Mouse (Mus musculus) embryonic fibroblast, embryonic 13.5 days (primary cell): ENCODE measurements around the gene Zfp524. TPM values are rescaled to one million over a fixed set of nuclear protein-coding genes. Genes with fewer than 3 reads are reported as not detected.

Experiments
- H3K27ac ChIP-seq: 2 replicates; pipeline ENCODE4 v1.5.1; 2012; ENCODE audit warnings: low read length, control low read depth, inconsistent platforms; ENCODE audit not compliant: insufficient read depth
- H3K4me1 ChIP-seq: 2 replicates; pipeline ENCODE4 v1.6.1; 2011; ENCODE audit warnings: low read length; ENCODE audit not compliant: control insufficient read depth, insufficient read depth
- H3K4me3 ChIP-seq: 2 replicates; pipeline ENCODE4 v1.5.1; 2011; ENCODE audit warnings: mild to moderate bottlenecking, control low read depth, low read length; ENCODE audit not compliant: insufficient read depth
- CTCF ChIP-seq: IDR thresholded peaks from 2 replicates; pipeline ENCODE4 v1.5.1; 2011; ENCODE audit warnings: mild to moderate bottlenecking, control low read depth, low read length, moderate library complexity, borderline replicate concordance; ENCODE audit not compliant: insufficient read depth
- POLR2A ChIP-seq: IDR thresholded peaks from 2 replicates; pipeline ENCODE4 v1.6.1; 2011; ENCODE audit warnings: low read depth, mild to moderate bottlenecking, control low read depth, low read length, moderate library complexity
- polyA plus RNA-seq: library from polyadenylated mRNA; stranded (reverse); fragments of >200 nt; gene quantifications from 2 replicates; pipeline ENCODE4 v1.2.4, GENCODE M21; 2011; ENCODE audit warnings: low read depth; ENCODE audit not compliant: missing spikeins, insufficient read length

Zfp524 gene
- polyA plus RNA-seq, 1 experiment: 10.5 TPM

GRCm38 (mm10) chr7:5057381-5057780 is 43.2 kb downstream of the Zfp524 start:
- TF ChIP-seq CTCF: no peak
- no peak for TF ChIP-seq POLR2A
- Histone ChIP-seq H3K4me3 (no peak overlapping the region), H3K27ac (no peak overlapping the region), H3K4me1 (no peaks in the 10 kb centered on the region)

GRCm38 (mm10) chr7:5057804-5058203 is 43.6 kb downstream of the Zfp524 start:
- no peaks in the 10 kb centered on the region for H3K4me1 ChIP-seq
- H3K4me3 ChIP-seq: no peak overlapping the region
- no peak overlapping the region for H3K27ac ChIP-seq
- TF ChIP-seq POLR2A: no peak

DNA sequence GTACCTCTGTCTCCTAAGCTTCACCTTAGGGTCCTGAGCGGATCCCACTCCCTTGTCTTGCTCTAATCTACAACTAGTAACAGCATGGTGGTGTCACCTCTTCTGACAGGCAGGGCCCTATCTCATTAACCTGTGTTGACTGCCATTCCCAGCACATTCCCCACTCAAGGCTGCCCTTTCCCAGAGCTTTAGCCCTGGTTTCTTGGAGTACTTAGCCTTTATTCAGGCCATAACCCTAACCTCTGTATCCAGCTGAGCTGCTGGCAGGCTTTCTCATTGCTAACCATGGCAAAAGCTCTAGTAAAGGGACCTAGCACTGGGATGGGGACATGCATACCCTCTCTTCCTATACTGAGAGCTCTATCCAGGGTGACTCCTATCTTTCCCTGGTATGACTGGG is 44.4 kb downstream of the Zfp524 start:
- Histone ChIP-seq H3K4me3 (no peak overlapping the region), H3K27ac (no peak overlapping the region), H3K4me1 (no peaks in the 10 kb centered on the region)
- TF ChIP-seq CTCF: no peak
- TF ChIP-seq POLR2A: no peak

DNA sequence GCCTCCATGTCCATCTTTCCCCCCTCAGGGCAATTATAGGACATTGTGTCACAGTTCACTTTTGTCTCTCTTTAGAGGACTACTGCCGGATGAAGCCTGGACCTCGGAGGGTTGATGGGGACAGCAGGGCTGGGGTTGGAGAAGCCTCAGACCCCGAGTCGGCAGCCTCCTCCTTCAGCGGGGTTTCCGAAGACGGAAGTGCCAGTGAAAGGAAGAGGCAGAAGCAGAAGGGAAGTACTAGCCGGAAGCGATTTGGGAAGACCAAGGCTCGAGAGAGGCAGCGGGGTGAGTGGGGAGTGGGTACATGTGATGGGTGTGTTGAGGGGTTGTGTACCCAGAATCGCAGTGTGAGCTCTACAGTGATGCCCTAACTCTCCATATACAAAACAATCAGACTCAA is 45.2 kb downstream of the Zfp524 start:
- Histone ChIP-seq H3K27ac (no peak overlapping the region), H3K4me1 (no peaks in the 10 kb centered on the region), H3K4me3 (no peak overlapping the region)
- no peak for TF ChIP-seq POLR2A
- no peak for TF ChIP-seq CTCF

DNA sequence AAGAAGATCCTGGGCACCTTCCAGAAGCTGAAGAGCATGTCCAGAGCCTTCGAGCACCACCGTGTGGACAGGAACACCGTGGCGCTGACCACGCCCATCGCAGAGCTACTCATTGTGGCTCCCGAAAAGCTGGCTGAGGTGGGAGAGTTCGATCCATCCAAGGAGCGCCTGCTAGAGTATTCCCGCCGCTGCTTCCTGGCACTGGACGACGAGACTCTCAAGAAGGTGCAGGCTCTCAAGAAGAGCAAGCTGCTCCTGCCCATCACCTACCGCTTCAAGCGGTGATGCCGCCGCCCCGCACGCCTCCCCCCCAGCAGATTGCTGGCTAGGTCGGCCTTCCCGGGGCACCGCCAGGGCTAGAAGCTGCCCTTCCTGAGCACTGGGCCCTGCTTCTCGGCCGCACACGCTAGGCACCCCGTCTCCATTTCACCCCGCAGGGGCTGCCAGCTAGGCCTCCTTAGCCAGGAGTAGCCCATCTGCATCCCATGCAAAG is 46.1 kb downstream of the Zfp524 start:
- TF ChIP-seq POLR2A: 0 out of 2 replicates have a peak, but pooled peaks have one; percentile 41
- peak; percentile 91 for TF ChIP-seq CTCF
- Histone ChIP-seq H3K27ac (peak overlapping the region; percentile 99), H3K4me1 (no peaks in the 10 kb centered on the region), H3K4me3 (peak overlapping the region; percentile 68)

DNA sequence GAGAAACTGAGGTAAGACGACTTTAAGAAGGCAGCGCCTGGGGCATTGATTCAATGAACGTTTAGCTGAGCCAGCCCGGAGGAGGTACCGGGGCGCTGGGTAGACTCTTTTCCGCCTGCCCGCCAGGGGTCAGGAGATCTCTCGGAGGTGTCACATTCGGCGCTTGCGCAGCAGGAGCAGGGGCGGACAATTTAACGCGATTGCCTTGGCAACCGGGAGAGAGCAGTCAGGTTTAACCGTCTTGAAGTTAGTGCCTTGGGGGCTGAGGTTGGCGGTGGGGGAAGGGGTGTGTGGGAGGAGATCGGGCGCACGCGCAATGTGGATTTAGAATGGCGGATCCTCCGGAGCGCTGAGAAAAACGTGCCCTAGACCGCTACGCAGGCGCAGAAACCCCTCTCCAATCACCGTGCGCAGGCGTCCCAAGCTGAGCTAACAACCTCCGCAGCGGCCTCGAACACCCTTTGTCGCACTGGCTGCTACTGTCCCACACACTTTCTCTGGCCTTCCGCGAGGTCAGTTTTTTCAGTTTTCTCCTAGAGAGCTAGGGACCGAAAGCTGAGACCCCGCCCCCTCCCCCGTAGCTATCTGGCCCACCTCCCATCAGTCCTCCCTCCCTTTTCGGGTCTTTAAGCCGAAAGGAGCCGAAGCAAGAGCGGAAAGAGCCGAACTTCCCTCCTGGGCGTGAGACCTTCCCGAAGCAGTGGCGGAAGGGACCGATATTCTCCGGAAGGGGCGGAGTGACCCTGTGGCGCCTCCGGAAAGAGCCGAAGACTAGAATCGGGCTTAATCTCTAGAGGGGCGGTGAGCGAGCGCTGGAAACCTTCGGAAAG is 46.9 kb downstream of the Zfp524 start:
- H3K4me1 ChIP-seq: no peaks in the 10 kb centered on the region
- H3K27ac ChIP-seq: peak overlapping the region; percentile 99
- TF ChIP-seq CTCF (0 out of 2 replicates have a peak, but pooled peaks have one; percentile 23), POLR2A (peak; percentile 57)
- peak overlapping the region; percentile 68 for H3K4me3 ChIP-seq

GRCm38 (mm10) chr7:5061774-5062359 is 47.7 kb downstream of the Zfp524 start, which contains the start of gene U2af2:
Gene U2af2 (plus strand): TSS chr7:5062143.
- Histone ChIP-seq H3K27ac (peak within 1 kb of the TSS; percentile 99), H3K4me1 (0 out of 2 replicates have a peak, but pooled peaks cover 2% of the 10 kb centered on the region), H3K4me3 (peak within 1 kb of the TSS; percentile 96)
- TF ChIP-seq POLR2A (peak; percentile 65), CTCF (no peak)

- Histone ChIP-seq H3K4me1 (0 out of 2 replicates have a peak, but pooled peaks cover 2% of the 10 kb centered on the region), H3K4me3 (peak overlapping the region; percentile 96)
- TF ChIP-seq CTCF: no peak
- 0 out of 2 replicates have a peak, but pooled peaks have one; percentile 37 for TF ChIP-seq POLR2A
Observed at GRCm38 (mm10) chr7:5062360-5063001, 48.3 kb downstream of the Zfp524 start.

DNA sequence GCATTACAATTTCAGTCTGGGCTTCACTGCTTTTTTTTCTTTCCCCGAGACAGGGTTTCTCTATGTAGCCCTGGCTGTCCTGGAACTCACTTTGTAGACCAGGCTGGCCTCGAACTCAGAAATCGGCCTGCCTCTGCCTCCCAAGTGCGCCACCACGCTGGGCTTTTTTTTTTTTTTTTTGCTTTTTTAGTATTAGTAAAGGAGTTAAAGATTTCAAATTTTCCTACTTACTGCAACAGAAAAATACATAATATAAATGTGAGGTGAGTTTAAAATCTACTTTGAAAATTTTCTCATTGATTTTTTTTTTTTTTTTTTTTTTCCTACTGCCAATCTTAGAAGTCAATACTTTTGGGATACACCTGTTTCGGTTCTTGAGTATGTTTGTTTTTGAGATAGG is 50.7 kb downstream of the Zfp524 start:
- Histone ChIP-seq H3K4me3 (no peak overlapping the region), H3K4me1 (0 out of 2 replicates have a peak, but pooled peaks cover 2% of the 10 kb centered on the region), H3K27ac (no peak overlapping the region)
- no peak for TF ChIP-seq POLR2A
- TF ChIP-seq CTCF: no peak

More at GRCm38 (mm10) chr7:5062360-5063001, 48.3 kb downstream of the Zfp524 start:
- H3K27ac ChIP-seq: peak overlapping the region; percentile 95

Other genes with a start within 250 kb of the Zfp524 start
- not detected in 2 replicates for gene Fam71e2, start 243.1 kb upstream of the Zfp524 start, polyA plus RNA-seq
- gene Il11, start 231.6 kb upstream of the Zfp524 start, polyA plus RNA-seq: 3.3 and 7.8 TPM in 2 replicates
- not detected in 2 replicates for gene Tmem190, start 231.5 kb upstream of the Zfp524 start, polyA plus RNA-seq
- gene Tmem238, start 224.8 kb upstream of the Zfp524 start, polyA plus RNA-seq: 4.3 and 5.3 TPM in 2 replicates
- gene Rpl28, start 221.5 kb upstream of the Zfp524 start, polyA plus RNA-seq: 404 and 438 TPM in 2 replicates
- 172 and 191 TPM in 2 replicates for gene Ube2s, start 201.8 kb upstream of the Zfp524 start, polyA plus RNA-seq
- not detected in 2 replicates for gene Shisa7, start 169.7 kb upstream of the Zfp524 start, polyA plus RNA-seq
- 10.8 and 13.3 TPM in 2 replicates for gene Isoc2b, start 144.2 kb upstream of the Zfp524 start, polyA plus RNA-seq
- gene Isoc2a, start 137.3 kb upstream of the Zfp524 start, polyA plus RNA-seq: 9.3 and 11.2 TPM in 2 replicates
- not detected in 2 replicates for gene Gm36210, start 107.9 kb upstream of the Zfp524 start, polyA plus RNA-seq
- 5.2 and 6.3 TPM in 2 replicates for gene Zfp628, start 99.2 kb upstream of the Zfp524 start, polyA plus RNA-seq
- 4.7 and 5.5 TPM in 2 replicates for gene Nat14, start 92.4 kb upstream of the Zfp524 start, polyA plus RNA-seq
- gene Ssc5d, start 88.6 kb upstream of the Zfp524 start, polyA plus RNA-seq: 24.1 and 29.8 TPM in 2 replicates
- gene Sbk2, start 50.0 kb upstream of the Zfp524 start, polyA plus RNA-seq: not detected in 2 replicates
- gene Sbk3, start 43.2 kb upstream of the Zfp524 start, polyA plus RNA-seq: not detected in 2 replicates
- gene Zfp579, start 18.3 kb upstream of the Zfp524 start, polyA plus RNA-seq: 11.0 and 15.6 TPM in 2 replicates
- gene Fiz1, start 282 bp downstream of the Zfp524 start, polyA plus RNA-seq: 23.6 and 27.5 TPM in 2 replicates
- gene Gm44973, start 1.1 kb downstream of the Zfp524 start, polyA plus RNA-seq: not detected in 2 replicates
- 23.4 and 29.4 TPM in 2 replicates for gene Zfp865, start 6.0 kb downstream of the Zfp524 start, polyA plus RNA-seq
- gene Ccdc106, start 6.1 kb downstream of the Zfp524 start, polyA plus RNA-seq: 1.7 and 3.8 TPM in 2 replicates
- gene 4632433K11Rik, start 19.7 kb downstream of the Zfp524 start, polyA plus RNA-seq: 1.5 and 1.8 TPM in 2 replicates
- 1.4 and 2.2 TPM in 2 replicates for gene Zfp784, start 24.0 kb downstream of the Zfp524 start, polyA plus RNA-seq
- gene Zfp580, start 37.1 kb downstream of the Zfp524 start, polyA plus RNA-seq: 11.8 and 18.1 TPM in 2 replicates
- 193 and 210 TPM in 2 replicates for gene U2af2, start 47.7 kb downstream of the Zfp524 start, polyA plus RNA-seq
- gene Epn1, start 65.8 kb downstream of the Zfp524 start, polyA plus RNA-seq: 66.2 and 69.3 TPM in 2 replicates
- not detected in 2 replicates for gene Rfpl4, start 102.5 kb downstream of the Zfp524 start, polyA plus RNA-seq
- 0.57 TPM in 1 of 2 replicates, not detected in the other for gene Rasl2-9, start 111.5 kb downstream of the Zfp524 start, polyA plus RNA-seq
- 0.04 TPM in 1 of 2 replicates, not detected in the other for gene Vmn1r55, start 135.3 kb downstream of the Zfp524 start, polyA plus RNA-seq
- not detected in 2 replicates for gene Vmn1r56, start 182.3 kb downstream of the Zfp524 start, polyA plus RNA-seq
- not detected in 2 replicates for gene Vmn1r57, start 204.1 kb downstream of the Zfp524 start, polyA plus RNA-seq